Mouse (Mus musculus) adrenal gland, adult 2 months (tissue): ENCODE measurements around the gene Mgst2. TPM values are rescaled to one million over a fixed set of nuclear protein-coding genes. Genes with fewer than 3 reads are reported as not detected.

Experiments used
- polyA plus RNA-seq: library from polyadenylated mRNA; depleted of rRNA; stranded (reverse); fragments of >200 nt; gene quantifications from 2 replicates; pipeline ENCODE4 v1.2.3, GENCODE M21; 2012; rRNA removed
- total RNA-seq, 2 experiments: library from RNA; stranded (reverse); gene quantifications; 2 replicates each; pipeline ENCODE4 v1.2.3; 2021

Mgst2 gene
- total and polyA plus RNA-seq, 3 experiments = 2.6 to 200 (median 189) TPM

Other genes starting within 250 kb of the Mgst2 start
- 10 to 100 TPM; 39.5 to 63.8 TPM for gene Naa15, start 245.2 kb upstream of the Mgst2 start, total RNA-seq
- 0.46 and 0.59 TPM in 2 replicates for gene Naa15, start 245.2 kb upstream of the Mgst2 start, polyA plus RNA-seq
- 10 to 100 TPM; 12.3 to 13.5 TPM for gene Rab33b, start 176.4 kb upstream of the Mgst2 start, total RNA-seq
- gene Rab33b, start 176.4 kb upstream of the Mgst2 start, polyA plus RNA-seq = 7.6 and 9.4 TPM in 2 replicates
- gene Setd7, start 99.5 kb upstream of the Mgst2 start, total RNA-seq = 10 to 100 TPM; 37.2 to 53.2 TPM
- 14.2 and 17.6 TPM in 2 replicates for gene Setd7, start 99.5 kb upstream of the Mgst2 start, polyA plus RNA-seq